Mouse (Mus musculus): ENCODE data around the gene Nppa.

The Nppa gene

GRCm38 (mm10) chr4:148051046-148051776 lies 50.7 kb downstream of the Nppa start:
- no peak for DNase-seq (ENCODE audit: low read depth, low spot score)

All from forelimb bud, embryonic 11.5 days (tissue).